Mouse (Mus musculus) intestine, postnatal 0 days (tissue): ENCODE measurements around the gene Gatc. TPM values are rescaled to one million over a fixed set of nuclear protein-coding genes. Genes with fewer than 3 reads are reported as not detected.

Experiments
- ATAC-seq: fragments of 200-750 bp; cut with Nextera tagmentation; 2 replicates; pipeline ENCODE4 v1.8.0; 2017; ENCODE audit warnings: mild to moderate bottlenecking, moderate TSS enrichment, moderate library complexity
- H3K27ac ChIP-seq: fragments of 300-500 bp; sonication (generic); 2 replicates; pipeline ENCODE4 v1.5.1; 2014; ENCODE audit warnings: mild to moderate bottlenecking, low read depth, low read length, moderate library complexity
- H3K27me3 ChIP-seq: fragments of 300-500 bp; sonication (generic); replicated peaks from 2 replicates; pipeline ENCODE4 v1.6.1; 2014; ENCODE audit warnings: low read length, mixed read lengths; ENCODE audit not compliant: control insufficient read depth, insufficient read depth
- H3K36me3 ChIP-seq: fragments of 300-500 bp; sonication (generic); 2 replicates; pipeline ENCODE4 v1.6.1; 2014; ENCODE audit warnings: mild to moderate bottlenecking, moderate library complexity; ENCODE audit not compliant: control insufficient read depth, insufficient read depth
- H3K4me1 ChIP-seq: fragments of 300-500 bp; sonication (generic); replicated peaks from 2 replicates; pipeline ENCODE4 v1.6.1; 2014; ENCODE audit warnings: antibody characterized with exemption, low read length, mixed read lengths; ENCODE audit not compliant: control insufficient read depth, insufficient read depth
- H3K4me2 ChIP-seq: fragments of 300-500 bp; sonication (generic); replicated peaks from 2 replicates; pipeline ENCODE4 v1.6.1; 2014; ENCODE audit warnings: low read depth, mild to moderate bottlenecking, moderate library complexity
- H3K4me3 ChIP-seq: fragments of 300-500 bp; sonication (generic); 2 replicates; pipeline ENCODE4 v1.5.1; 2014; ENCODE audit warnings: low read depth, low read length
- H3K9ac ChIP-seq: fragments of 300-500 bp; sonication (generic); 2 replicates; pipeline ENCODE4 v1.6.1; 2014; ENCODE audit warnings: mild to moderate bottlenecking, low read depth, low read length
- H3K9me3 ChIP-seq: fragments of 300-500 bp; sonication (generic); 2 replicates; pipeline ENCODE4 v1.6.1; 2016; ENCODE audit warnings: mixed run types; ENCODE audit not compliant: control insufficient read depth
- CTCF ChIP-seq: sonication (generic); IDR thresholded peaks from 2 replicates; pipeline ENCODE4 v1.5.1; 2016; ENCODE audit warnings: low read depth, mild to moderate bottlenecking, control low read depth, antibody characterized with exemption, moderate library complexity
- WGBS: fragments of 180-500 bp; shearing (Covaris S2); extraction: QIAGEN DNeasy Blood & Tissue Kit; methylation state at CpG from one replicate; pipeline ENCODE4 v1.1.7; 2014; 5-methylcytosine and 5-hydroxymethylcytosine counted together
- polyA plus RNA-seq: library from polyadenylated mRNA; unstranded; fragments of >200 nt; fragmentation: Nextera tagmentation; extraction: Ambion mirVana; gene quantifications from 2 replicates; pipeline ENCODE4 v1.2.1, GENCODE M21; 2015

Gene Gatc
- polyA plus RNA-seq, 1 experiment from 2014 or later: 15.2 TPM

- WGBS: 94% methylated on average over 8 of the region's 8 CpGs
- no peak overlapping the region for H3K27ac ChIP-seq
- H3K36me3 ChIP-seq: peaks cover 38% of the 10 kb centered on the region
- no peak overlapping the region for H3K9ac ChIP-seq
- no peak overlapping the region for H3K4me3 ChIP-seq
- H3K4me1 ChIP-seq: no peaks in the 10 kb centered on the region
- TF ChIP-seq CTCF: peak; percentile 45
- no peak overlapping the region for H3K4me2 ChIP-seq
- ATAC-seq: no peak
- H3K27me3 ChIP-seq: no peaks in the 10 kb centered on the region
- no peaks in the 10 kb centered on the region for H3K9me3 ChIP-seq
These were observed 46.8 kb downstream of the Gatc start for GRCm38 (mm10) chr5:115294173-115294572.

- Histone ChIP-seq H3K27me3 (no peaks in the 10 kb centered on the region), H3K9me3 (no peaks in the 10 kb centered on the region), H3K4me2 (no peak overlapping the region), H3K9ac (no peak overlapping the region), H3K4me1 (no peaks in the 10 kb centered on the region), H3K27ac (no peak overlapping the region), H3K36me3 (peaks cover 31% of the 10 kb centered on the region), H3K4me3 (no peak overlapping the region)
- peak; percentile 65 for TF ChIP-seq CTCF
- ATAC-seq: no peak
- WGBS: 85% methylated on average over 3 of the region's 3 CpGs
These were observed 56.2 kb downstream of the Gatc start for GRCm38 (mm10) chr5:115284735-115285134.

Other genes starting within 250 kb of the Gatc start
- 13.8 and 17.0 TPM in 2 replicates for gene Gm10401, start 242.9 kb downstream of the Gatc start, polyA plus RNA-seq
- gene Acads, start 221.8 kb downstream of the Gatc start, polyA plus RNA-seq: 100 and 113 TPM in 2 replicates
- gene Unc119b, start 206.2 kb downstream of the Gatc start, polyA plus RNA-seq: 10.1 and 12.2 TPM in 2 replicates
- 56.7 and 59.7 TPM in 2 replicates for gene Mlec, start 183.0 kb downstream of the Gatc start, polyA plus RNA-seq
- 0.57 and 0.90 TPM in 2 replicates for gene Cabp1, start 146.8 kb downstream of the Gatc start, polyA plus RNA-seq
- gene Pop5, start 105.3 kb downstream of the Gatc start, polyA plus RNA-seq: 75.7 and 77.1 TPM in 2 replicates
- 64.9 and 69.1 TPM in 2 replicates for gene Rnf10, start 68.3 kb downstream of the Gatc start, polyA plus RNA-seq
- gene Coq5, start 61.5 kb downstream of the Gatc start, polyA plus RNA-seq: 31.3 and 32.4 TPM in 2 replicates
- gene Dynll1, start 40.2 kb downstream of the Gatc start, polyA plus RNA-seq: 510 and 539 TPM in 2 replicates
- gene Srsf9, start 14.0 kb downstream of the Gatc start, polyA plus RNA-seq: 105 and 117 TPM in 2 replicates
- 49.8 and 51.9 TPM in 2 replicates for gene Triap1, start within 50 bp of the Gatc start, polyA plus RNA-seq
- gene Cox6a1, start 7.8 kb upstream of the Gatc start, polyA plus RNA-seq: 2,037 and 2,087 TPM in 2 replicates
- gene Msi1, start 88.4 kb upstream of the Gatc start, polyA plus RNA-seq: 4.1 and 4.3 TPM in 2 replicates
- gene Pla2g1b, start 125.1 kb upstream of the Gatc start, polyA plus RNA-seq: 0.78 and 0.98 TPM in 2 replicates
- 5.0 and 6.4 TPM in 2 replicates for gene Sirt4, start 143.5 kb upstream of the Gatc start, polyA plus RNA-seq
- 65.1 and 71.1 TPM in 2 replicates for gene Pxn, start 165.5 kb upstream of the Gatc start, polyA plus RNA-seq
- 832 and 868 TPM in 2 replicates for gene Rplp0, start 218.3 kb upstream of the Gatc start, polyA plus RNA-seq
- 9.3 and 9.6 TPM in 2 replicates for gene Gcn1l1, start 224.1 kb upstream of the Gatc start, polyA plus RNA-seq